Mouse (Mus musculus) cerebellum, adult (tissue): ENCODE measurements around the gene Cplx2.

Experiments
- ATAC-seq: cut with Nextera tagmentation; 2 replicates; pipeline ENCODE4 v1.9.2; 2017; ENCODE audit warnings: mild to moderate bottlenecking, moderate library complexity, mixed read lengths; ENCODE audit not compliant: insufficient number of reproducible peaks, low FRiP score, low TSS enrichment

Cplx2 gene

DNA sequence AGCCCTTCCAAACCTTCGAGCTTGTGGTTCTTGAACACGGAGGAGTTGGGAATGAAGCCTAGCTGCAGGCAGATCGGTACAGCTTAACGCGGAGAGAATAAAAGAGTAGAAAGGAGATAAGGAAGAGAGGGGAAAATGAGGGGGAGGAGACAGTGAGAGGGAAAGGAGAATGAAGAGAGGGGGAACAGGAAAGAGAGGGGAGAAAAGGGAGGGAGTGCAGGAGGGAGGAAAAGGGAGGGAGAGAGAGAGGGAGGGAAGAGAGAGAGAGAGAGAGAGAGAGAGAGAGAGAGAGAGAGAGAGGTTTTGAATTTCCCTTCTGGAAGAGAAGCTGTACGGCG lies at the start of gene Cplx2:
TSS of gene Cplx2 (plus strand) at position 301 of the 338 bp plus-strand sequence.
- no peak for ATAC-seq

- 0 out of 2 replicates have a peak, but pooled peaks have one; percentile 31 for ATAC-seq
Measured at GRCm38 (mm10) chr13:54322396-54323306, 48.5 kb upstream of the Cplx2 start.

- no peak for ATAC-seq
Measured at GRCm38 (mm10) chr13:54323307-54324165, 47.6 kb upstream of the Cplx2 start.

DNA sequence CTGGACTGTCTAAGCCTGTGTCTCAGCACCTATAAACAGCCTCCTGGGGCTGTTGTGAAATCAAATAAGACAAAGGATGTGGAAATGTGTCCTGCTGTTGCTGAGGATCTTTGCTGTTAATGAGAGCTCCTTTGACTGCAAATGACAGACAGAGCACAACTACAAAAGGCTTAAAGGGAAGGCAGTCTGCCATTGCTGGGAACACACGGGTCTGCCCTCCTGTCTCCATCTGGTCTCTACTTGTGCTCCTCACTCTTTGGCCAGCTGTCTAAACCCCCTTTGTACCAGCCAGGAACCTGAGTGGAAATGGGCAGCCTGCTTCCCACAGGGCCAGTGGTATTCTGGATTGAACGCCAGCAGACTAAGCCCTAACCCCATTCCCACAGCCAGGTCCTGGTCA lies 47.0 kb upstream of the Cplx2 start:
- no peak for ATAC-seq

- peak; percentile 49; the same call in 1 of the 2 replicates for ATAC-seq
Measured at GRCm38 (mm10) chr13:54325814-54326213, 45.3 kb upstream of the Cplx2 start.

GRCm38 (mm10) chr13:54326686-54327447 lies 44.3 kb upstream of the Cplx2 start:
- no peak for ATAC-seq

DNA sequence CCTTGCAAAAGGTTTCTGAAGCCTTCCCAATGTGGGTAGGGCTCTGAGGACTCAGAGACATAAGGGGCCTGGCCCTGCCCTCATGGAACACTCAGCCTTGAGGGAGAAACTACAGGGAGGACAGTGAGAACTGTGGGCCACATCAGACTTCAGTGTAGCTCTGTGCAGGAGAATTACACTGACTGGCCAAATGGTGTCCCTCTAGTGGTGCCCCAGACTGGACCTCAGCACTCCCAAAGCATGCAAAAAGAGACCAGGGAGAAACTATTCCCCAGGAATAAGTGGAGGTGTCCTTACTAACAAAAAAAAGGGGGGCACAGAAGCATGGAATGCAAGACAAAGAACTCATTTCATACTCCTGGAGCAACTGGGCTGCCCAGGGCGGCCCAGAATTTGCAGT lies 43.1 kb upstream of the Cplx2 start:
- ATAC-seq = no peak

DNA sequence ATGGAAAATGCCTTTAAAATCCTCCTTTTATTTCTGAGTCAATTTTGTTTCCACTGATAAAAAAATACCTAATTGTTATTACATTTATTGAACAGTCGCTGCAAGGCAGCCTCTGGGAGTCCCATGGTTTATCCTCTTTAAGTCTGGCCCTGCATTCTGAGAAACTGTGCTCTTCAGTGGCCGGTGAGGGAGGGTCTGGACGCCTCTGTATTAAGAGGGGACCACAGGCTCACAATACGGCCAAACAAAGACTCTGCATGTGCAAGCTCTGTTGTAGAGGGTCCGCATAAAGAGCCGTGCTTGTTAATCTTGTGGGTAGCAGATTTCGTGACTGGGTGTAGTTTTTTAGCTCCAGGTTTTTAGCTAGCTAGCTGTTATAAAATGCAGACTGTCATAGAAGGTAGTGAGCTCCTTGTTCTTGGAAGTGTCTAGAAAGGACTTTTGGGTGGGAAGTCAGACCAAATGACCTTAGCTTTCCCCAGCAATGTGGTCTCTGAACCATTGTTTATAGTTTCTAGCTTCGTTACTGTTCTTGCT lies 42.1 kb upstream of the Cplx2 start:
- ATAC-seq = no peak

DNA sequence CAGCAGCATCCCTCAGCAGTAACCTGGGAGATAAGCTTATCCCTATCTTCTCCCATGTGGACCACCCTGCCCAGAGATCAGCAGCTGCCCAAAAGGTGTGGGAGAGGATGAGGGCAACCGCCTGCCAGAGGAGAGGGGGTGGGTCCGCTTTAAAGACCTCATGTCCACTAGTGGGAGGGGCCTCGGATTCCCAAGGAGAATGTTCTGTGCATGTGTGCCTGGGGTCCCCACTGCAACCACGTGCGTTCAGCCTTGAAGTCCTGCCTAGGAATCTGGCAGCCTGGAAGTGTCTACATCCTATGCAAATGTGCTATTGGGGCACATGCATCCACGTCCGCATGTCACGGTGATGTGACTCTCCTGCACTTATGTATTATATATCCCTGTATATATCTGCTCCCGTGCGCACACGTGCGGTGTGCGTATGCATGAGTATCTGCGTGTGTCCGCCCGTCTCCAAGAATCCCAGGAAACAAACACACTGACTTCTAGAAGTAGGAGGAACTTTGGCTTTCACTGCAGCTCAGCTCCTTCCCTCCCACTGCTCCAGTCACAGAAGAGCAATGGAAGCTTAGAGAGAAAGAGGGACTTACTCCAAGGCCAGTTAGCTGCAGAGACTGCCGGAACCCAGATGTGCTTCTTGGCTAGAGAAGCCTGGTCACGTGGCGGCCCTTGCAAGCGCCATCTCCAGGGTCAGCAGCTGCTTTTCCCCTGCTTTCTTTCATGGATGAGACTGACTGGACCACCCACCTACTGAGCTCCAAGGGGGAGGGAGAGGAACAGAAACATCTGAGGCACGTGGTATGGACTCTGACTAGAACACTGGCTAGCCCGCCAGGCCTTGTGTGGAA lies 39.1 kb upstream of the Cplx2 start:
- no peak for ATAC-seq

GRCm38 (mm10) chr13:54332921-54333477 lies 38.1 kb upstream of the Cplx2 start:
- no peak for ATAC-seq

GRCm38 (mm10) chr13:54337058-54337457 lies 34.1 kb upstream of the Cplx2 start:
- ATAC-seq = peak; percentile 78

DNA sequence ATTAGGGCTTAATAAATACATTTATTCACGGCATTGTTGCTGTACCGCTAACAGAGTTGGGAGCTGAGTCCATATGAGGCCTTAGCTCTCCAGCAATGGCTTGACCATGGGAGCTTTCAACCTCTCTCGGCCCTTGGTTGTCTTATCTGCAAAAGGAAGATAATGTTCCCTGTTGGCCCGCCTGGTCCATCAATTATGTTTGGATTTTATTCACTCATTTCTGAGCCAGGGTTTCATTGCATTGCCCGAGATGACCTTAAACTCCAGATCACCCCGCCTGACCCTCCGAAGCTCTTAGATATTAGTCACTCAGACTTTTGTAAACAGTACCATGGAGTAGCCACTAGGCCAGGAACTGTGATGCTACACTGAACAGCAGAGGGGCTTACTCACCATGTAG lies 33.6 kb upstream of the Cplx2 start:
- ATAC-seq = no peak

DNA sequence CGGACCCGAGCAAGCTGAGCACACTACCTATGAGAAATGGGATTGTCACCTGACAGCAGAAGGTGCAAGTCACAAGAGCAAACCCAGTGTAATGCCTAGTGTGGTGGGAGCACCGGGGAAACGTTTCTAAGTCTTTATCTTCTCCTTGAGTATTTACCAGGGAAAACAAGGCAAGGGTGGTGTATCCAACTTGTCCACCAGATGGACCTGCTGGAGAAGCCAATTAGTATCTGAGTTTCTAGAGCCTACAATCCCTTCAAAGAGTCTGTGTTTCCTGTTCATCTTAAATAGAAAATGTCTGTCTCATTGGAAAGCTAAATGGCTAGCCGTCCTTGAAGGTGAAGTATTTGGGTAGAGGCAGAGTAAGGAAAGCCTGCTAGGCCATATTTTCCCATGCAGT lies 32.3 kb upstream of the Cplx2 start:
- ATAC-seq = no peak

- no peak for ATAC-seq
Measured at GRCm38 (mm10) chr13:54345885-54346647, 25.1 kb upstream of the Cplx2 start.

GRCm38 (mm10) chr13:54348011-54348410 lies 23.1 kb upstream of the Cplx2 start:
- ATAC-seq = no peak

DNA sequence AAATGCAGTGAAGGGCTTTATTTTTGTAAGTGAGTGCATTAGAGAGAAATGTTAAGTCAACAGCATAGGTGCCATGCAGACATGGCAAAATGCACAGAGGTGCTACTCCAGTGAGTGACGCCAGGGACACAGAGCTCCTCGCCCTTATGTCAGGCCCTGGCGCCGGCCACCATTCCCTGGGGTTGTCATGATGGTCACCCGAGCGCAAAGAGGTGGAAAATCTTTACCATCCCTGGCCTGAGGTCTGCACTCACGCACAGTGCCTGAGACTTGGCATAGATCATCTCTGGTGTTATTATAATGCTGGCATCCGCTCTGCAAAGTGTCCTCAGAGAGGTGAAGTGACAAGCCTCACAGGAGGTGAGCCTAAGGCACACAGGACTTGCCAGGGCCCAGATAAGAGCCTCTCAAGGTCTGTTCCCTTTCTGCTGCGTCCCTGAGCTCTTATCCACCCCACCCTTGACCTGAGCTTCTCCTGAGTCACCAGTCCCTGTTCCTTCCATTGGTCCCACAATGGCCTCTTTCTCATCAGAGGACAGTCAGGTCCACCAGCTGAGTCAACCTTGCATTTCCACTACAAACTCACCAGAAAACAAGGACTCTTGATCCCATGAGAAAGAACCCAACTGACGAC lies 21.9 kb upstream of the Cplx2 start:
- peak; percentile 66 for ATAC-seq

GRCm38 (mm10) chr13:54357420-54357819 lies 13.7 kb upstream of the Cplx2 start:
- ATAC-seq = 0 out of 2 replicates have a peak, but pooled peaks have one; percentile 76

DNA sequence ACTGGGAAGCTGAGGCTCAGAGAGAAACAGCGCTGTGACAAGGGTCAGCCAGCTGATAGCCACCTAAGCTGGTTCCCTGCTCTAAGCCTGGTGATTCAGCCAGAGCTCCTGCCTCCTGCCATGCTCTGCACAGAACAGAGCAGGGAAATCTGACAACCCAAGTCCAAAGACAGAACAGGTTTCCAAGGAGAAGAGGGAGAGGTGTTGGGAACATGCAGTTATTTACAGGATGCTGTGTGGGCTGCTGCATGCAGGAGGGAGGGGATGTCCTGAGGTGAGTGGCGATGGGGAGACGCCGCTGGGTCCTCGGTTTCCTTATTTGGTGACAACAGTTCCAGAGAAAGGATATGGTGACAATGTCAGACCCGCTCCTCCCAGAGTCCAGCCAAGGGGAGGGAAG lies 12.0 kb upstream of the Cplx2 start:
- ATAC-seq = no peak
